Mouse (Mus musculus) cerebellum, adult 2 months (tissue): ENCODE data around the gene Litaf. TPM values are rescaled to one million over a fixed set of nuclear protein-coding genes. Genes with fewer than 3 reads are reported as not detected.

Experiments used
- DNase-seq, 2 experiments: peaks; one replicate each; pipeline ENCODE4 v3.0.0; 2021
- H3K27ac ChIP-seq: fragments of 200-500 bp; 2 replicates; pipeline ENCODE4 v1.5.1; 2012; ENCODE audit warnings: low read length, control low read depth, inconsistent platforms; ENCODE audit not compliant: insufficient read depth
- H3K27me3 ChIP-seq: fragments of 200-500 bp; 2 replicates; pipeline ENCODE4 v1.6.1; 2012; ENCODE audit warnings: inconsistent platforms, mild to moderate bottlenecking, low read length, moderate library complexity; ENCODE audit not compliant: control insufficient read depth, insufficient read depth
- H3K4me1 ChIP-seq: fragments of 200-500 bp; 2 replicates; pipeline ENCODE4 v1.6.1; 2011; ENCODE audit warnings: low read length; ENCODE audit not compliant: control insufficient read depth, insufficient read depth
- H3K4me3 ChIP-seq: fragments of 200-500 bp; replicated peaks from 2 replicates; pipeline ENCODE3; 2011; ENCODE audit warnings: mild to moderate bottlenecking, low read depth, low read length, control low read depth; ENCODE audit not compliant: insufficient read depth
- CTCF ChIP-seq: fragments of 200-500 bp; IDR thresholded peaks from 2 replicates; pipeline ENCODE4 v1.5.1; 2011; ENCODE audit warnings: low read depth, mild to moderate bottlenecking, control low read depth, low read length, moderate library complexity, borderline replicate concordance; ENCODE audit not compliant: insufficient read depth
- POLR2A ChIP-seq: fragments of 200-500 bp; IDR thresholded peaks from 2 replicates; pipeline ENCODE4 v1.6.1; 2011; ENCODE audit warnings: low read length, control low read depth, borderline replicate concordance; ENCODE audit not compliant: insufficient read depth
- WGBS: fragments of 180-500 bp; shearing (Covaris S2); methylation state at CpG from one replicate; pipeline ENCODE4 v1.1.7; 2018; 5-methylcytosine and 5-hydroxymethylcytosine counted together
- polyA plus RNA-seq: library from polyadenylated mRNA; depleted of rRNA; stranded (reverse); fragments of >200 nt; gene quantifications from 2 replicates; pipeline ENCODE4 v1.2.3, GENCODE M21; 2012; rRNA removed

Gene Litaf
- polyA plus RNA-seq, 1 experiment = 82.3 TPM

DNA sequence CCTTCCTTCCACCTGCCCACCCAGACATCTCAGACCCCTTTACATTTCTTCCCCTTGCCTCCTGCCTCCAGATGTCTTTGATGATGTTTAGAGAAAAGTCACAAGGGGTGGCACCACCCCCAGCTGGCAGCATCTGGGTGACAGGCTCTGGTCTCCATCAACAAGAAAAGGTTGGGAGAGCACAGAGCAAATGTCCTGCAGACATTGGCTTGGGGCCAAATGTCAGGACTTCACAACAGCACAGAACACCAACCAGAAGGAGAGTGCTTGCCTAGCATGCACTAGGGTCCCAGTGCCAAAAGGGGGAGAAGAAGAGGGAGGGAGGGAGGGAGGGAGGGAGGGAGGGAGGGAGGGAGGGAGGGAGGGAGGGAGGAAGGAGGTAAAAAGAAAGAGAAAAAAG lies 146.1 kb downstream of the Litaf start:
- Histone ChIP-seq H3K4me1 (no peaks in the 10 kb centered on the region; the same call in none of the 2 replicates), H3K4me3 (no peak overlapping the region), H3K27me3 (no peaks in the 10 kb centered on the region), H3K27ac (no peak overlapping the region)
- TF ChIP-seq POLR2A = no peak
- DNase-seq = no peak

DNA sequence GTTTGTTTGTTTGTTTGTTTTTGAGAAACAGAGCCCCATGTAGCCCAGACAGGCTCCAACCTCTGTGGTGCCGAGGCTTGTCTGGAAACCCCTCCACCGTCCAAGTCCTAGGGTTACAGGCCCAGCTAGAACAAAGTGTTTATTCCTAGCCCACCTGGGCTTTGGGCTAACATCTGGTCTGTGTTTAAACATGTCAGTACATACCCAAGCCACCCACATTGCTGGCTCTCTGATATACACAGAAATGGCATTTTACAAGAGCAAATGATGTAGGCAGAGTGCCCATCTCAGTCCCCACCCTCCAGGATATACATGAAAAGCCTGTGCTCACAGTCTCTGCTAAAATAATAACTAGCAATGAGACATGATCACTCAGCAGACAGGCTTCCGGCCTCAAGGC lies 149.7 kb downstream of the Litaf start:
- H3K4me3 ChIP-seq = no peak overlapping the region
- WGBS = 90% methylated on average over 3 of the region's 3 CpGs
- TF ChIP-seq POLR2A (no peak), CTCF (no peak)
- H3K27ac ChIP-seq = no peak overlapping the region
- H3K4me1 ChIP-seq = no peaks in the 10 kb centered on the region
- H3K27me3 ChIP-seq = no peaks in the 10 kb centered on the region
- no peak for DNase-seq

DNA sequence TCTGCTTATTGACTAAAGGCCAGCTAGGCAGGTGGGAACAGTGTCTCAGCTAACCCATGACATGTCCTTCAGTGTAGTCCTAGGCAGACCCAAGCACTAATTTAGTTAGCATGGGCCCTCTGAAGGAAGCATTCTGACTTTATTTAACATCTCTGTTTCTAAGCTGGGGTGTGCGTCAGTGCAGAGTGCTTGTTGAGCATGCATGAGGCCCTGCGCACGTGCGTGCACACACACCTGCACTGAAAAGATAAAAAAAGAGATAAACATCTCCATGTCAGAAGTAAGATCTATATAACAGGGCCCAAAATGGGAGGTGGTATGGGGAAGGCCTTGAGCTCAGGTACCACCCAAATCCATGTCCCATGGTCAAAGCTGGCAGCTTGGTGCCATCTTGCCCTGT lies 150.9 kb downstream of the Litaf start:
- Histone ChIP-seq H3K27me3 (no peaks in the 10 kb centered on the region), H3K4me1 (no peaks in the 10 kb centered on the region), H3K27ac (no peak overlapping the region), H3K4me3 (no peak overlapping the region)
- 98% methylated on average over 4 of the region's 4 CpGs for WGBS
- DNase-seq = no peak
- no peak for TF ChIP-seq POLR2A
- TF ChIP-seq CTCF = no peak

DNA sequence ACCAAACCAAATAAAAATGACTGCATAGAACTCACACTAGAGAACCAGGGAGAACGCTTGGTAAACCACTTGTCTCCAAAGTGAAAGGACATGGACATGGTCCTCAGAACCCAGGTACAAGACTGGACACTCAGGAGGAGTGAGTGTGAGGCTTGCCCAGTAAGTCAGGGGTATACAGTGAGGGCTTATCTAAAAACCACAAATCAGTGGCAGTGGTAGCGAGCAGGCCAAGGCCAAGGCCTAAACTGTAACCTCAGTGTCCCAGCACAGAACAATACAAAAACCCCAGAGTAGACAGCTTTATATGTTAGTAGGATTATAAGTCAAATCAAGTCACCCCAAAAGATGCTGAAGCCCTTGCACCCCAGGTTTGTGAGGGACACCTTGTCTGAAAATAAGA lies 154.9 kb downstream of the Litaf start:
- DNase-seq = no peak
- H3K4me1 ChIP-seq = no peaks in the 10 kb centered on the region
- WGBS = 97% methylated on average over 2 of the region's 2 CpGs
- no peaks in the 10 kb centered on the region for H3K27me3 ChIP-seq
- TF ChIP-seq POLR2A = no peak
- no peak for TF ChIP-seq CTCF
- no peak overlapping the region for H3K4me3 ChIP-seq
- H3K27ac ChIP-seq = no peak overlapping the region

DNA sequence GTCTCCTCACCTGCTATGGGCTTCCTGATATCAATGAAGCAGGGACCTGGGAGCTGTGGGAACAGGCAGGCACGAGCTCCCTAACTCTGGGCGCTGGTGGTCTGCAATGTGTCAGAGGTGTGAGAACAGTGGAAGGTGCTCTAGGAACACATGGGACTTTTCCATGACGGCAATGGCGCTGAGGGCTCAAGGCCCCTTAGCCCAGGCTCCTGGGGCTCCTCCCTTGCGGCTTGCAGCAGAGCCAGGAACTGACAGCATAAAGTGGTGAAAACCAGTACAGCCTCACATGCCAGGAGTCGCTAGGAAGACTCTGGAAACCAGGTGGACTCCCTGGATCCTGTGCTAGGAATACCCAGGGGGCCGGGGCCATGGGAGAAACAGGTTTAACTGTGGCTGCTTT lies 155.4 kb downstream of the Litaf start:
- no peak overlapping the region for H3K27ac ChIP-seq
- DNase-seq = no peak
- no peak overlapping the region for H3K4me3 ChIP-seq
- H3K4me1 ChIP-seq = no peaks in the 10 kb centered on the region
- no peaks in the 10 kb centered on the region for H3K27me3 ChIP-seq
- TF ChIP-seq POLR2A (no peak), CTCF (no peak)
- 86% methylated on average over 7 of the region's 7 CpGs for WGBS

Other genes starting within 250 kb of the Litaf start
- gene Rmi2, start 231.1 kb downstream of the Litaf start, polyA plus RNA-seq = 0.52 and 0.74 TPM in 2 replicates
- gene Snn, start 5.2 kb downstream of the Litaf start, polyA plus RNA-seq = 124 and 138 TPM in 2 replicates
- 34.5 and 34.8 TPM in 2 replicates for gene Txndc11, start 68.5 kb upstream of the Litaf start, polyA plus RNA-seq
- 70.8 and 73.6 TPM in 2 replicates for gene Zc3h7a, start 110.2 kb upstream of the Litaf start, polyA plus RNA-seq
- gene Rsl1d1, start 137.2 kb upstream of the Litaf start, polyA plus RNA-seq = 44.9 and 45.2 TPM in 2 replicates
- gene Gspt1, start 188.2 kb upstream of the Litaf start, polyA plus RNA-seq = 43.6 and 44.0 TPM in 2 replicates
- 0.14 and 0.46 TPM in 2 replicates for gene Tnfrsf17, start 247.7 kb upstream of the Litaf start, polyA plus RNA-seq